Mouse (Mus musculus) neural tube, embryonic 14.5 days (tissue): ENCODE measurements at regions not wholly inside any gene's neighbourhood (a gene's known extent, or its start where the extent isn't known, plus 50 kb on each side); places are given as distances from the start of the nearest gene placed in this dataset.
A peak's percentile ranks its signal among the peaks of the same experiment; 100 is the strongest.

Experiments used
- ATAC-seq: fragments of 200-750 bp; cut with Nextera tagmentation; 2 replicates; pipeline ENCODE4 v1.8.0; 2017; ENCODE audit warnings: low read depth, mild to moderate bottlenecking, moderate TSS enrichment, moderate library complexity
- H3K27ac ChIP-seq: fragments of 300-500 bp; sonication (generic); 2 replicates; pipeline ENCODE4 v1.5.1; 2014; ENCODE audit warnings: low read depth, mild to moderate bottlenecking, control low read depth, low read length, moderate library complexity, mixed read lengths
- H3K27me3 ChIP-seq: fragments of 300-500 bp; sonication (generic); 2 replicates; pipeline ENCODE4 v1.6.1; 2014; ENCODE audit warnings: low read length; ENCODE audit not compliant: control insufficient read depth, insufficient read depth
- H3K36me3 ChIP-seq: fragments of 300-500 bp; sonication (generic); 2 replicates; pipeline ENCODE4 v1.6.1; 2014; ENCODE audit warnings: low read length, mixed read lengths; ENCODE audit not compliant: control insufficient read depth, insufficient read depth
- H3K4me1 ChIP-seq: fragments of 300-500 bp; sonication (generic); 2 replicates; pipeline ENCODE4 v1.6.1; 2014; ENCODE audit warnings: low read length; ENCODE audit not compliant: control insufficient read depth, insufficient read depth
- H3K4me2 ChIP-seq: fragments of 300-500 bp; sonication (generic); 2 replicates; pipeline ENCODE4 v1.6.1; 2014; ENCODE audit warnings: mild to moderate bottlenecking, low read depth, low read length, control low read depth
- H3K4me3 ChIP-seq: fragments of 300-500 bp; sonication (generic); 2 replicates; pipeline ENCODE4 v1.5.1; 2014; ENCODE audit warnings: low read depth, low read length, control low read depth, mixed read lengths
- H3K9ac ChIP-seq: fragments of 300-500 bp; sonication (generic); replicated peaks from 2 replicates; pipeline ENCODE4 v1.6.1; 2014; ENCODE audit warnings: low read depth, mild to moderate bottlenecking, control low read depth, low read length, mixed read lengths
- H3K9me3 ChIP-seq: fragments of 300-500 bp; sonication (generic); 2 replicates; pipeline ENCODE4 v1.6.1; 2016; ENCODE audit warnings: low read length; ENCODE audit not compliant: control insufficient read depth
- WGBS: fragments of 180-500 bp; shearing (Covaris S2); extraction: QIAGEN DNeasy Blood & Tissue Kit; methylation state at CpG from one replicate; pipeline ENCODE4 v1.1.7; 2014; 5-methylcytosine and 5-hydroxymethylcytosine counted together

DNA sequence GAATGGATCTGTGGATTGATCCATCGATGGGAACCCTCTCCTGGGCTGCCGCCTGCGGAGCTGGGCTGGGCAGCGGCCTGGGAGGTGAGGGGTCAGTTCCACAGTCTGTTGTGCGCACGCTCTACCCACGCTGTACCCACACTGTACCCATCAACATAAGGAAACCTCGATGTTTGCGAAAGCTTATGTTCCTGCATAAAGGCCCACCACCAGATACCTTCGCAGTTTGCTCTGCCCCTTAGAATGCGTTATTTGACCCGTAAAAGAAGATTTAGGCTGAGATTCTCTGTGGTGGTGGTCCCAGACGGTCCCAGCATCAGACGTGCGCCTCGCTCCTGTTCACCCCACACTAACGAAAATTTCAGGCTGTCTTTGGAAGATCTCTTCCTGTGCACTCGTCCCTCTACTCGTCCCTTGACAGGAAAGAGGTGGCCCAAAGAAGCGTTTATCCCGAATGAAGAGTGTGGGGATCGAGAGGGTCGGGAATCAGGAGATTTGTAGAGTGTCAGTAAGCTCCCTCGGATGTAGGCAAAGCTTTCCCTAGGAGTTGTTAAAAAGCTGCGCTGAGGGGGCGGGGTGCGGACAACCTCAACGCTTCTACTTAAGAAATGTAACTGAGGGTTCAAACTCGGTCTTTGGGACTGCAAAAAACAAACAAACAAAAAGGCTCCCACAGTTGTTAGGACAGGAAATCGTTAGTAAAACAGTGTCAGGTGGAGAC lies 123.9 kb downstream of the Tmem161b start:
- Histone ChIP-seq H3K4me2 (peak overlapping the region; percentile 59), H3K9me3 (no peaks in the 10 kb centered on the region), H3K4me3 (peak overlapping the region; percentile 10), H3K4me1 (peaks cover 41% of the 10 kb centered on the region), H3K36me3 (no peaks in the 10 kb centered on the region), H3K27me3 (no peaks in the 10 kb centered on the region), H3K27ac (peak overlapping the region; percentile 100), H3K9ac (peak overlapping the region; percentile 69)
- ATAC-seq: no peak
- 1% methylated on average over 30 of the region's 30 CpGs for WGBS

DNA sequence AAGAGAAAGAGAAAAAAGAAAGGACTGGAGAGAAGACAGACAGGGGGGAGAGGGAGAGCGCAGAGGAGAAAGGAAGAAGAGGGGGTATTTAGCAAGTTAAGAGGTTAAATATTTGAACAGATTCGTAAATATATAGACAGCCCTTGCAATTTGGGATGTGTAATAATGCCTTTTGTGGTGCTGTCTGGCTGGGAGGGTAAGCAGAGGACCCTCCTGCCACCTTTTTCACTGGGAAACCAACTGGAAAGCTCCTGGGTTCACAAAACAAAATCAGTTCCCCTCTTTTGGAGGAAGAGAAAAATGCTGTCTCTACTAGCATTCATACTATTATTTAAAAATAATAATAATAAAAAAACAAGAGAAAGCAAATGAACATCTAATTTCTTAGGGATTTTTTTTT lies 124.5 kb downstream of the Tmem161b start:
- Histone ChIP-seq H3K9me3 (no peaks in the 10 kb centered on the region), H3K9ac (peak overlapping the region; percentile 69), H3K4me3 (peak overlapping the region; percentile 27; the same call in 1 of the 2 replicates), H3K4me1 (peaks cover 41% of the 10 kb centered on the region), H3K27ac (peak overlapping the region; percentile 100), H3K27me3 (no peaks in the 10 kb centered on the region), H3K4me2 (peak overlapping the region; percentile 59), H3K36me3 (no peaks in the 10 kb centered on the region)
- no peak for ATAC-seq
- 10% methylated on average over 2 of the region's 2 CpGs for WGBS

DNA sequence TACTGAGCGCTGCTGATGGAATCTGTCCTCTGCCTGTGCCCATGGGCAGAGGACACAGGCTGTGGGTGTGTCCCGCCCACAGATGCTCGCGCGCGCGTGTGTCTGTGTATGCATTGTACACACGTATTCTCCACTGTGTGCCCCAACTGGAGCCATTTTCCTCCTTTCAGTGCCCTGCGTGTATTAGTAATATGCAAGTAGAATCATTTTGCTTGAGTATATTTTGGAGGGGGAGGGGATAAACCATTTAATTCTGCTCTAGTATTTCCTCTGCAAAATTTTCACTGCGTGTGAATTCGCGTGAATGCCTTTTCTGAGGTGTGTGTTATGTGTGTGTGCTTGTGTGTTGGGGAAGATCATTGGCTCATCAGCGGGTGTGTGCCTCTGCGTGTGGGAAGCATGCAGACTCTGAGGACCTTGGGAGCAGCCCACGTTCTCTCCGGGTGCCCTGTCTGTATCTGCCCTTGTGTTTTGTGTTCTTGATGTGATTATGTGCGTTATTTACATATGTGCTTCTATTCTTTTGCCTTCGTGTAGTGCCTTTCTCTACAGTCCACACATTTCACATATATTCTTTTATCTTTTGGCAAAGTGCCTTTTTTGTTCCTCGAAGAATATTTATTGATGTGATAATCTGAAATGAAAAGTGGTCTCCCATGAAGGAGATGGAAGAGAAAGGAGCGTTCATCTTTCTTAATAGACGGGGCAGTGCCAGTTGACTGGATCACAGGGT lies 125.3 kb downstream of the Tmem161b start:
- peak; percentile 52 for ATAC-seq
- under 1% methylated on average over 21 of the region's 21 CpGs for WGBS
- Histone ChIP-seq H3K27me3 (no peaks in the 10 kb centered on the region), H3K36me3 (no peaks in the 10 kb centered on the region), H3K9me3 (no peaks in the 10 kb centered on the region), H3K4me1 (peaks cover 40% of the 10 kb centered on the region), H3K9ac (peak overlapping the region; percentile 69), H3K4me2 (peak overlapping the region; percentile 59), H3K27ac (peak overlapping the region; percentile 100), H3K4me3 (peak overlapping the region; percentile 27)

DNA sequence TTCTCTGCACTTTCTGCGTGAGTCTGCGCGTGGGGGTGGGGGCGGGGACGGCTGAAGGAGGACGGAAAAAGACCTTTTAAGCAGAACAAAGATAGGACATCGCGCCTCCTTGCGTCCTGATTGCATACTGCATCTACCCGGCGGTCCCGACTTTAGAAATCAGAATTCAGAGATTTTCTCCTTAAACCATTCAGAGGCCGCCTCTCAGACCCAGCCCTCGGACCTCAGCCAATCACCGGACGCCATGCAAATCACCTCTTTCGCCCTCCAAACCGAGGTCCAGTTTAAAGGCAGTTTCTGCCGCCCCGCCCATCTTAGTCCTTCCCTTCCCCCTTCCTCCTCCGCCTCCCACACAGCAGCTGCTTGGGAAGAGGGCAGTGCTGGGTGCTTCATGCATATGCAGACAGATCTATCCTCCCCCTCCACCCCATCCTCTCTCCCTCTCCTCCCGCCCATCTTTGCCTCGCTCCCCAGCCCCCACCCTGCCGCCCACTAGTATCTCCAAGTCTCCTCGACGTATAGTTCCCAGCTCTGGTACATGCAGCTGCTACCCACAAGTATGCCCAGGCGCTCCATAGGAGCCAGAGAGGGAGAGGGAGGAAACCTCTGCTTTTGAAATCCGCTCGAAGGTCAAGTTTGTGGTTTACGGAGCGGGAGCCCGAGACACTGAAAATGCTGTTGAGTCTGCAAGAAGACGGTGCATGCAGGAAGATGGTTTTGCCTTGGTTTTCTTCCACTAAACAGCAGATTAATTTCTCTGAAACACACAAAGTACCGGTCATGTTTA lies 126.0 kb downstream of the Tmem161b start:
- Histone ChIP-seq H3K4me3 (peak overlapping the region; percentile 52), H3K4me1 (peaks cover 39% of the 10 kb centered on the region), H3K4me2 (peak overlapping the region; percentile 97), H3K36me3 (no peaks in the 10 kb centered on the region), H3K9me3 (no peaks in the 10 kb centered on the region), H3K9ac (peak overlapping the region; percentile 89), H3K27ac (peak overlapping the region; percentile 100), H3K27me3 (no peaks in the 10 kb centered on the region)
- ATAC-seq: peak; percentile 97
- under 1% methylated on average over 34 of the region's 34 CpGs for WGBS

DNA sequence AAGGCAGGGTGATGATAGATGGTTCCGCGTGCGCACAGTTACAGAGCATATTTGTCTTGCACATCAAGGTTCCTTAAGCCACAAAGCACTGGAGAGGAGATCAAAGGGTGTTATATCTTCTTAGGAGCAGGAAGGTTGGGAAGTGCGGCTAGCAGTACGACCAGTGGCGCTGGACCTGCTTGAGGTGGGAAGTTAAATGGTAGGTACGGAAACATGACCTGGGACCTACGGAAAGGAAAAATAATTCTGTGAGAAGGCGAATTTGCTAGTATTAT lies 126.5 kb downstream of the Tmem161b start:
- Histone ChIP-seq H3K9ac (peak overlapping the region; percentile 89), H3K27me3 (no peaks in the 10 kb centered on the region), H3K36me3 (no peaks in the 10 kb centered on the region), H3K27ac (peak overlapping the region; percentile 100), H3K4me2 (peak overlapping the region; percentile 97), H3K9me3 (no peaks in the 10 kb centered on the region), H3K4me3 (peak overlapping the region; percentile 52), H3K4me1 (peaks cover 37% of the 10 kb centered on the region)
- WGBS: under 1% methylated on average over 9 of the region's 9 CpGs
- peak; percentile 3; the same call in 1 of the 2 replicates for ATAC-seq

DNA sequence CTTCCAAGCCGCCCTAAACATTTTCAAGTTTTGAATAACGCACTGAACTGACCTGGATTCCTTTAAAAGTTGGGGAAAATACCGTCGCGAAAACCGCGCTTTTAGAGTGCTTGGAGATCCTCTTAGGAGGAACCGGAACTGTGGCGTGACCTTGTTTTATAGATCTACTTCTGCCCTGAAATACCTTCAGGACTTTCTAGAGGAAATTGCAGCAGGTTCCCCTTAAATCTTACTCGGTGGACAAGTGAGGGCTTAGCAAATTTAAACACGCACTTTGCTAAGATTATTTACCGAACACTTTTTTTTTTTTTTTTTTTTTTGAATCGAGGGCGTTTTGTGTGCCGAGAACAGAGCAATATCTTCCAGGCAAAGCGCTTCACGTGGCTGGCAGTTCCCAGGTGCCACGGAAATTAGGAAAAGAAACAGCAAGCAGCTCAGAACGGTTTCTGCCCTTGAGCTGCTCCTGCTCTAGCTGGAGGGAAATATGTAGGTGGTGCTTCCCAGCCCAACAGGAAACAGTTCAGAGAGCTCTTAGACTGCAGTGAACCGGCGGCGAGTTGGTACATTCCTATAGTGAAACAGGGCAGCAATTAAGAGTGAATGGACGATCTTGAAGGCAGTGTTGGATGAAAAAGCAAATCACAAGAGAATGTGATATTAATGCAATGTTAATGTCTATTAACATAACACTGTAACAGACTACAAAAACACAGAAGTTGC lies 127.1 kb downstream of the Tmem161b start:
- Histone ChIP-seq H3K27me3 (no peaks in the 10 kb centered on the region), H3K9ac (peak overlapping the region; percentile 89), H3K4me1 (peaks cover 33% of the 10 kb centered on the region), H3K9me3 (no peaks in the 10 kb centered on the region), H3K36me3 (no peaks in the 10 kb centered on the region), H3K4me2 (peak overlapping the region; percentile 97), H3K4me3 (peak overlapping the region; percentile 52), H3K27ac (peak overlapping the region; percentile 100)
- WGBS: under 1% methylated on average over 23 of the region's 23 CpGs
- ATAC-seq: no peak

DNA sequence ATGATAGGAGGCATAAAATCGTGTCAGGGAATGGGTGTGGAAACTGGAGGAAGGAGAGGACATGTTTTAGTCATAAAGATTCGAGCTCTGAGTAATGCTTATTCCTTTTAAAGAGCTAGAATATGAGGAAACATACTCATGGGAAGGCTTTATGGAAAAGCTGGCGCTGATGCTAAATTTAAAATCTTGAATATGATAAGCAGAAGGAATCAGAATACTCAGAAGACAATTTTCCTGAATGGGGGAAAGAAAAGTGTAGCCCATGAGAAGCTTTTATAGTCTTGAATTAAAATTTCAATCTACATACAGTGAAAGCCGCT lies 127.6 kb downstream of the Tmem161b start:
- Histone ChIP-seq H3K27ac (peak overlapping the region; percentile 100), H3K27me3 (no peaks in the 10 kb centered on the region), H3K4me3 (peak overlapping the region; percentile 52), H3K36me3 (no peaks in the 10 kb centered on the region), H3K4me2 (peak overlapping the region; percentile 97), H3K9me3 (no peaks in the 10 kb centered on the region), H3K4me1 (peaks cover 27% of the 10 kb centered on the region), H3K9ac (peak overlapping the region; percentile 89)
- ATAC-seq: no peak
- WGBS: 21% methylated on average over 4 of the region's 4 CpGs

DNA sequence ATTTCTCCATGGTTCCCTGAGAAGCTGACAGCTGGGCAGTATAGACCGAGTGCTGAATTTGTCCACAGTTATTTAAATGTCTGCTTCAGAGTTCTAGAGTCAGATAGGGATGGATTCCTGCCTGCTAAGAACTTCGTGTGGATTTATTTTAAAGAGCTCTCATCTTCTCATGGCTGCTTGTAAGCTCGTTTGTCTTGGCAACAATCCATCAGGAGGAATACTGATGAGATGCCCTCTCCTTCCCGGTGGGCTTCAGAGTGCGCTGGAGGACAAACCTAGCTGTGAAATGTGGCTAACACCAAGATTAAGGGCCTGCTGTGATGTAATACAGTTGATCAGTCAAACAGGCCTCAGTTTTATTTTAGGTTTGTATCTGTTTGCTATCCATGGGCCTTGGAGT lies 128.7 kb downstream of the Tmem161b start:
- Histone ChIP-seq H3K27ac (peak overlapping the region; percentile 100), H3K27me3 (no peaks in the 10 kb centered on the region), H3K36me3 (no peaks in the 10 kb centered on the region), H3K4me1 (peaks cover 18% of the 10 kb centered on the region; the same call in 1 of the 2 replicates), H3K4me2 (peak overlapping the region; percentile 97; the same call in 1 of the 2 replicates), H3K4me3 (no peak overlapping the region), H3K9ac (no peak overlapping the region), H3K9me3 (no peaks in the 10 kb centered on the region)
- no peak for ATAC-seq
- WGBS: 18% methylated on average over 5 of the region's 5 CpGs
